Mouse (Mus musculus): ENCODE data around the gene Evpl. TPM values are rescaled to one million over a fixed set of nuclear protein-coding genes. Genes with fewer than 3 reads are reported as not detected.

Evpl gene
- polyA plus RNA-seq, 1 experiment from 2014 or later, result 26.5 TPM

- no peak for DNase-seq (ENCODE audit: low spot score)
- peak overlapping the region; percentile 94 for H3K9ac ChIP-seq (ENCODE audit: low read length)
- H3K36me3 ChIP-seq (ENCODE audit: control insufficient read depth, insufficient read depth, low read length), result peaks cover 7% of the 10 kb centered on the region
- H3K27ac ChIP-seq (replicated peaks), result no peak overlapping the region; the same call in 1 of the 2 replicates
- 0 out of 2 replicates have a peak, but pooled peaks cover 2% of the 10 kb centered on the region for H3K4me1 ChIP-seq (replicated peaks; ENCODE audit: control insufficient read depth, insufficient read depth)
- no peak for TF ChIP-seq CTCF (IDR thresholded peaks at IDR 0.05; ENCODE audit: low read depth)
- no peak for ATAC-seq (ENCODE audit: low FRiP score, low TSS enrichment)
- H3K27me3 ChIP-seq (ENCODE audit: control insufficient read depth, insufficient read depth, low read length), result no peaks in the 10 kb centered on the region
- no peaks in the 10 kb centered on the region for H3K9me3 ChIP-seq (ENCODE audit: control insufficient read depth, low read length)
- H3K4me2 ChIP-seq (replicated peaks; ENCODE audit: low read depth), result peak overlapping the region; percentile 72
- WGBS, result 36% methylated on average over 12 of the region's 12 CpGs
- peak overlapping the region; percentile 87 for H3K4me3 ChIP-seq (ENCODE audit: low read depth, low read length)
These were observed 35.0 kb upstream of the Evpl start for GRCm38 (mm10) chr11:116272589-116273468.

GRCm38 (mm10) chr11:116269560-116269959, 31.7 kb upstream of the Evpl start:
- Histone ChIP-seq H3K36me3 (ENCODE audit: control insufficient read depth, insufficient read depth, low read length) (peaks cover 26% of the 10 kb centered on the region), H3K27ac (replicated peaks) (no peak overlapping the region), H3K4me3 (ENCODE audit: low read depth, low read length) (no peak overlapping the region), H3K9ac (ENCODE audit: low read length) (no peak overlapping the region), H3K4me1 (replicated peaks; ENCODE audit: control insufficient read depth, insufficient read depth) (0 out of 2 replicates have a peak, but pooled peaks cover 2% of the 10 kb centered on the region), H3K9me3 (ENCODE audit: control insufficient read depth, low read length) (no peaks in the 10 kb centered on the region), H3K4me2 (replicated peaks; ENCODE audit: low read depth) (no peak overlapping the region), H3K27me3 (ENCODE audit: control insufficient read depth, insufficient read depth, low read length) (no peaks in the 10 kb centered on the region)
- ATAC-seq (ENCODE audit: low FRiP score, low TSS enrichment) (no peak), DNase-seq (ENCODE audit: low spot score) (no peak)
- 91% methylated on average over 8 of the region's 8 CpGs for WGBS
- no peak for TF ChIP-seq EP300 (optimal IDR thresholded peaks at IDR 0.05)
- no peak for TF ChIP-seq CTCF (IDR thresholded peaks at IDR 0.05; ENCODE audit: low read depth)

- Histone ChIP-seq H3K4me3 (ENCODE audit: low read depth, low read length) (no peak overlapping the region), H3K9me3 (ENCODE audit: control insufficient read depth, low read length) (no peaks in the 10 kb centered on the region), H3K27me3 (ENCODE audit: control insufficient read depth, insufficient read depth, low read length) (no peaks in the 10 kb centered on the region), H3K4me2 (replicated peaks; ENCODE audit: low read depth) (no peak overlapping the region), H3K4me1 (replicated peaks; ENCODE audit: control insufficient read depth, insufficient read depth) (0 out of 2 replicates have a peak, but pooled peaks cover 2% of the 10 kb centered on the region), H3K27ac (replicated peaks) (no peak overlapping the region), H3K36me3 (ENCODE audit: control insufficient read depth, insufficient read depth, low read length) (peaks cover 35% of the 10 kb centered on the region), H3K9ac (ENCODE audit: low read length) (no peak overlapping the region)
- 92% methylated on average over 6 of the region's 6 CpGs for WGBS
- no peak for ATAC-seq (ENCODE audit: low FRiP score, low TSS enrichment)
- no peak for DNase-seq (ENCODE audit: low spot score)
- no peak for TF ChIP-seq CTCF (IDR thresholded peaks at IDR 0.05; ENCODE audit: low read depth)
- no peak for TF ChIP-seq EP300 (optimal IDR thresholded peaks at IDR 0.05)
These were observed 30.4 kb upstream of the Evpl start for GRCm38 (mm10) chr11:116268313-116268712.

GRCm38 (mm10) chr11:116267637-116268036, 29.8 kb upstream of the Evpl start:
- H3K36me3 ChIP-seq (ENCODE audit: control insufficient read depth, insufficient read depth, low read length), result peaks cover 39% of the 10 kb centered on the region
- no peaks in the 10 kb centered on the region for H3K27me3 ChIP-seq (ENCODE audit: control insufficient read depth, insufficient read depth, low read length)
- no peaks in the 10 kb centered on the region for H3K4me1 ChIP-seq (replicated peaks; ENCODE audit: control insufficient read depth, insufficient read depth)
- H3K9me3 ChIP-seq (ENCODE audit: control insufficient read depth, low read length), result no peaks in the 10 kb centered on the region
- 83% methylated on average over 8 of the region's 8 CpGs for WGBS
- no peak overlapping the region for H3K9ac ChIP-seq (ENCODE audit: low read length)
- no peak overlapping the region for H3K27ac ChIP-seq (replicated peaks)
- H3K4me2 ChIP-seq (replicated peaks; ENCODE audit: low read depth), result no peak overlapping the region
- ATAC-seq (ENCODE audit: low FRiP score, low TSS enrichment), result no peak
- no peak for DNase-seq (ENCODE audit: low spot score)
- H3K4me3 ChIP-seq (ENCODE audit: low read depth, low read length), result no peak overlapping the region
- TF ChIP-seq EP300 (optimal IDR thresholded peaks at IDR 0.05) (no peak), CTCF (IDR thresholded peaks at IDR 0.05; ENCODE audit: low read depth) (peak; percentile 56)

GRCm38 (mm10) chr11:116265850-116266249, 28.0 kb upstream of the Evpl start:
- Histone ChIP-seq H3K36me3 (ENCODE audit: control insufficient read depth, insufficient read depth, low read length) (peaks cover 48% of the 10 kb centered on the region), H3K4me2 (replicated peaks; ENCODE audit: low read depth) (no peak overlapping the region), H3K9me3 (ENCODE audit: control insufficient read depth, low read length) (no peaks in the 10 kb centered on the region), H3K27me3 (ENCODE audit: control insufficient read depth, insufficient read depth, low read length) (no peaks in the 10 kb centered on the region), H3K27ac (replicated peaks) (no peak overlapping the region), H3K9ac (ENCODE audit: low read length) (no peak overlapping the region), H3K4me1 (replicated peaks; ENCODE audit: control insufficient read depth, insufficient read depth) (no peaks in the 10 kb centered on the region), H3K4me3 (ENCODE audit: low read depth, low read length) (no peak overlapping the region)
- WGBS, result 93% methylated on average over 4 of the region's 4 CpGs
- DNase-seq (ENCODE audit: low spot score) (no peak), ATAC-seq (ENCODE audit: low FRiP score, low TSS enrichment) (no peak)
- TF ChIP-seq CTCF (IDR thresholded peaks at IDR 0.05; ENCODE audit: low read depth), result no peak
- TF ChIP-seq EP300 (optimal IDR thresholded peaks at IDR 0.05), result no peak

- ATAC-seq (ENCODE audit: low FRiP score, low TSS enrichment) (no peak), DNase-seq (ENCODE audit: low spot score) (no peak)
- TF ChIP-seq CTCF (IDR thresholded peaks at IDR 0.05; ENCODE audit: low read depth), result no peak
- no peak for TF ChIP-seq EP300 (optimal IDR thresholded peaks at IDR 0.05)
- Histone ChIP-seq H3K4me1 (replicated peaks; ENCODE audit: control insufficient read depth, insufficient read depth) (no peaks in the 10 kb centered on the region), H3K9me3 (ENCODE audit: control insufficient read depth, low read length) (no peaks in the 10 kb centered on the region), H3K9ac (ENCODE audit: low read length) (no peak overlapping the region), H3K4me3 (ENCODE audit: low read depth, low read length) (no peak overlapping the region), H3K27me3 (ENCODE audit: control insufficient read depth, insufficient read depth, low read length) (no peaks in the 10 kb centered on the region), H3K27ac (replicated peaks) (no peak overlapping the region), H3K4me2 (replicated peaks; ENCODE audit: low read depth) (no peak overlapping the region), H3K36me3 (ENCODE audit: control insufficient read depth, insufficient read depth, low read length) (peaks cover 53% of the 10 kb centered on the region)
- WGBS, result 90% methylated on average over 11 of the region's 11 CpGs
These were observed 27.5 kb upstream of the Evpl start for GRCm38 (mm10) chr11:116265352-116265751.
